Mouse (Mus musculus): ENCODE measurements around the gene Dcp1a. TPM values are rescaled to one million over a fixed set of nuclear protein-coding genes. Genes with fewer than 3 reads are reported as not detected.

Dcp1a gene
- polyA plus RNA-seq, 1 experiment from 2014 or later, result 21.2 TPM

GRCm38 (mm10) chr14:30457897-30458296, 21.4 kb upstream of the Dcp1a start:
- no peak for DNase-seq (ENCODE audit: low spot score)
- H3K27me3 ChIP-seq (replicated peaks; ENCODE audit: control insufficient read depth, insufficient read depth, low read length), result 0 out of 2 replicates have a peak, but pooled peaks cover 4% of the 10 kb centered on the region
- H3K9ac ChIP-seq (ENCODE audit: low read depth, low read length), result no peak overlapping the region
- no peaks in the 10 kb centered on the region for H3K36me3 ChIP-seq (ENCODE audit: control insufficient read depth, insufficient read depth, low read length)
- 0 out of 2 replicates have a peak, but pooled peaks cover 3% of the 10 kb centered on the region for H3K4me1 ChIP-seq (ENCODE audit: control insufficient read depth, insufficient read depth, low read length)
- no peak overlapping the region for H3K4me3 ChIP-seq (ENCODE audit: low read depth, low read length)
- H3K27ac ChIP-seq (replicated peaks; ENCODE audit: low read depth, low read length), result no peak overlapping the region
- no peak for ATAC-seq (ENCODE audit: low read depth)
- no peak overlapping the region for H3K4me2 ChIP-seq (ENCODE audit: low read depth, low read length)
- no peaks in the 10 kb centered on the region for H3K9me3 ChIP-seq (ENCODE audit: control insufficient read depth, low read length)
- 40% methylated on average over 2 of the region's 2 CpGs for WGBS

GRCm38 (mm10) chr14:30458820-30459219, 20.5 kb upstream of the Dcp1a start:
- Histone ChIP-seq H3K4me3 (ENCODE audit: low read depth, low read length) (no peak overlapping the region), H3K4me1 (ENCODE audit: control insufficient read depth, insufficient read depth, low read length) (0 out of 2 replicates have a peak, but pooled peaks cover 3% of the 10 kb centered on the region), H3K4me2 (ENCODE audit: low read depth, low read length) (no peak overlapping the region), H3K27ac (replicated peaks; ENCODE audit: low read depth, low read length) (no peak overlapping the region), H3K27me3 (replicated peaks; ENCODE audit: control insufficient read depth, insufficient read depth, low read length) (0 out of 2 replicates have a peak, but pooled peaks cover 4% of the 10 kb centered on the region), H3K36me3 (ENCODE audit: control insufficient read depth, insufficient read depth, low read length) (no peaks in the 10 kb centered on the region), H3K9ac (ENCODE audit: low read depth, low read length) (no peak overlapping the region), H3K9me3 (ENCODE audit: control insufficient read depth, low read length) (no peaks in the 10 kb centered on the region)
- ATAC-seq (ENCODE audit: low read depth) (no peak), DNase-seq (ENCODE audit: low spot score) (no peak)
- WGBS, result 73% methylated on average over 3 of the region's 3 CpGs

GRCm38 (mm10) chr14:30459891-30460523, 19.3 kb upstream of the Dcp1a start:
- peak; percentile 86 for DNase-seq (ENCODE audit: low spot score)
- Histone ChIP-seq H3K4me2 (ENCODE audit: low read depth, low read length) (peak overlapping the region; percentile 20), H3K36me3 (ENCODE audit: control insufficient read depth, insufficient read depth, low read length) (no peaks in the 10 kb centered on the region), H3K9me3 (ENCODE audit: control insufficient read depth, low read length) (no peaks in the 10 kb centered on the region), H3K4me1 (ENCODE audit: control insufficient read depth, insufficient read depth, low read length) (0 out of 2 replicates have a peak, but pooled peaks cover 3% of the 10 kb centered on the region), H3K9ac (ENCODE audit: low read depth, low read length) (no peak overlapping the region), H3K4me3 (ENCODE audit: low read depth, low read length) (no peak overlapping the region), H3K27me3 (replicated peaks; ENCODE audit: control insufficient read depth, insufficient read depth, low read length) (0 out of 2 replicates have a peak, but pooled peaks cover 4% of the 10 kb centered on the region), H3K27ac (replicated peaks; ENCODE audit: low read depth, low read length) (no peak overlapping the region)
- peak; percentile 73; the same call in 1 of the 2 replicates for ATAC-seq (ENCODE audit: low read depth)
- 5% methylated on average over 14 of the region's 14 CpGs for WGBS

- H3K9ac ChIP-seq (ENCODE audit: low read depth, low read length), result no peak overlapping the region
- H3K36me3 ChIP-seq (ENCODE audit: control insufficient read depth, insufficient read depth, low read length), result no peaks in the 10 kb centered on the region
- H3K27ac ChIP-seq (replicated peaks; ENCODE audit: low read depth, low read length), result no peak overlapping the region
- no peaks in the 10 kb centered on the region for H3K27me3 ChIP-seq (replicated peaks; ENCODE audit: control insufficient read depth, insufficient read depth, low read length)
- H3K4me3 ChIP-seq (ENCODE audit: low read depth, low read length), result no peak overlapping the region
- no peak overlapping the region for H3K4me2 ChIP-seq (ENCODE audit: low read depth, low read length)
- H3K9me3 ChIP-seq (ENCODE audit: control insufficient read depth, low read length), result no peaks in the 10 kb centered on the region
- ATAC-seq (ENCODE audit: low read depth) (no peak), DNase-seq (ENCODE audit: low spot score) (no peak)
- WGBS, result 68% methylated on average over 4 of the region's 4 CpGs
- H3K4me1 ChIP-seq (ENCODE audit: control insufficient read depth, insufficient read depth, low read length), result no peaks in the 10 kb centered on the region
Measured at GRCm38 (mm10) chr14:30463312-30463711, 16.0 kb upstream of the Dcp1a start.

- Histone ChIP-seq H3K4me1 (ENCODE audit: control insufficient read depth, insufficient read depth, low read length) (no peaks in the 10 kb centered on the region), H3K9me3 (ENCODE audit: control insufficient read depth, low read length) (no peaks in the 10 kb centered on the region), H3K9ac (ENCODE audit: low read depth, low read length) (no peak overlapping the region), H3K4me3 (ENCODE audit: low read depth, low read length) (no peak overlapping the region), H3K36me3 (ENCODE audit: control insufficient read depth, insufficient read depth, low read length) (no peaks in the 10 kb centered on the region), H3K4me2 (ENCODE audit: low read depth, low read length) (no peak overlapping the region), H3K27me3 (replicated peaks; ENCODE audit: control insufficient read depth, insufficient read depth, low read length) (no peaks in the 10 kb centered on the region), H3K27ac (replicated peaks; ENCODE audit: low read depth, low read length) (no peak overlapping the region)
- DNase-seq (ENCODE audit: low spot score), result peak; percentile 18
- 58% methylated on average over 5 of the region's 5 CpGs for WGBS
- ATAC-seq (ENCODE audit: low read depth), result peak; percentile 30; the same call in 1 of the 2 replicates
Measured at GRCm38 (mm10) chr14:30473605-30474004, 5.7 kb upstream of the Dcp1a start.

GRCm38 (mm10) chr14:30474416-30474815, 4.9 kb upstream of the Dcp1a start:
- H3K36me3 ChIP-seq (ENCODE audit: control insufficient read depth, insufficient read depth, low read length), result no peaks in the 10 kb centered on the region
- DNase-seq (ENCODE audit: low spot score), result no peak
- no peak for ATAC-seq (ENCODE audit: low read depth)
- H3K9me3 ChIP-seq (ENCODE audit: control insufficient read depth, low read length), result no peaks in the 10 kb centered on the region
- no peaks in the 10 kb centered on the region for H3K4me1 ChIP-seq (ENCODE audit: control insufficient read depth, insufficient read depth, low read length)
- no peak overlapping the region for H3K9ac ChIP-seq (ENCODE audit: low read depth, low read length)
- H3K4me2 ChIP-seq (ENCODE audit: low read depth, low read length), result no peak overlapping the region
- 71% methylated on average over 6 of the region's 6 CpGs for WGBS
- no peaks in the 10 kb centered on the region for H3K27me3 ChIP-seq (replicated peaks; ENCODE audit: control insufficient read depth, insufficient read depth, low read length)
- H3K4me3 ChIP-seq (ENCODE audit: low read depth, low read length), result no peak overlapping the region
- no peak overlapping the region for H3K27ac ChIP-seq (replicated peaks; ENCODE audit: low read depth, low read length)

GRCm38 (mm10) chr14:30491342-30491741, 12.0 kb downstream of the Dcp1a start, which contains the start of gene Cacna1d:
Gene Cacna1d, minus strand, starts transcription at chr14:30491455.
- Histone ChIP-seq H3K27ac (replicated peaks; ENCODE audit: low read depth, low read length) (no peak within 1 kb of the TSS), H3K9me3 (ENCODE audit: control insufficient read depth, low read length) (no peaks in the 10 kb centered on the region), H3K36me3 (ENCODE audit: control insufficient read depth, insufficient read depth, low read length) (peaks cover 77% of the 10 kb centered on the region), H3K9ac (ENCODE audit: low read depth, low read length) (no peak within 1 kb of the TSS), H3K4me1 (ENCODE audit: control insufficient read depth, insufficient read depth, low read length) (no peaks in the 10 kb centered on the region), H3K4me3 (ENCODE audit: low read depth, low read length) (no peak within 1 kb of the TSS), H3K27me3 (replicated peaks; ENCODE audit: control insufficient read depth, insufficient read depth, low read length) (no peaks in the 10 kb centered on the region), H3K4me2 (ENCODE audit: low read depth, low read length) (no peak within 1 kb of the TSS)
- 87% methylated on average over 9 of the region's 9 CpGs for WGBS
- DNase-seq (ENCODE audit: low spot score) (no peak), ATAC-seq (ENCODE audit: low read depth) (no peak)

GRCm38 (mm10) chr14:30493276-30493675, 13.9 kb downstream of the Dcp1a start:
- Histone ChIP-seq H3K4me3 (ENCODE audit: low read depth, low read length) (no peak overlapping the region), H3K27me3 (replicated peaks; ENCODE audit: control insufficient read depth, insufficient read depth, low read length) (no peaks in the 10 kb centered on the region), H3K9me3 (ENCODE audit: control insufficient read depth, low read length) (no peaks in the 10 kb centered on the region), H3K9ac (ENCODE audit: low read depth, low read length) (no peak overlapping the region), H3K27ac (replicated peaks; ENCODE audit: low read depth, low read length) (no peak overlapping the region), H3K36me3 (ENCODE audit: control insufficient read depth, insufficient read depth, low read length) (peaks cover 72% of the 10 kb centered on the region), H3K4me2 (ENCODE audit: low read depth, low read length) (no peak overlapping the region), H3K4me1 (ENCODE audit: control insufficient read depth, insufficient read depth, low read length) (no peaks in the 10 kb centered on the region)
- DNase-seq (ENCODE audit: low spot score), result no peak
- ATAC-seq (ENCODE audit: low read depth), result no peak
- WGBS, result 88% methylated on average over 1 of the region's 1 CpGs

- no peak overlapping the region for H3K27ac ChIP-seq (replicated peaks; ENCODE audit: low read depth, low read length)
- H3K9me3 ChIP-seq (ENCODE audit: control insufficient read depth, low read length), result no peaks in the 10 kb centered on the region
- no peak overlapping the region for H3K4me2 ChIP-seq (ENCODE audit: low read depth, low read length)
- peaks cover 70% of the 10 kb centered on the region for H3K36me3 ChIP-seq (ENCODE audit: control insufficient read depth, insufficient read depth, low read length)
- no peaks in the 10 kb centered on the region for H3K27me3 ChIP-seq (replicated peaks; ENCODE audit: control insufficient read depth, insufficient read depth, low read length)
- H3K4me1 ChIP-seq (ENCODE audit: control insufficient read depth, insufficient read depth, low read length), result no peaks in the 10 kb centered on the region
- no peak overlapping the region for H3K9ac ChIP-seq (ENCODE audit: low read depth, low read length)
- H3K4me3 ChIP-seq (ENCODE audit: low read depth, low read length), result no peak overlapping the region
- no peak for DNase-seq (ENCODE audit: low spot score)
- WGBS, result 64% methylated on average over 6 of the region's 6 CpGs
- no peak for ATAC-seq (ENCODE audit: low read depth)
Measured at GRCm38 (mm10) chr14:30494998-30495397, 15.7 kb downstream of the Dcp1a start.
